Mouse (Mus musculus) lung, postnatal 0 days (tissue): ENCODE results near the gene Tnik. TPM values are rescaled to one million over a fixed set of nuclear protein-coding genes. Genes with fewer than 3 reads are reported as not detected.
A peak's percentile ranks its signal among the peaks of the same experiment; 100 is the strongest.

ENCODE experiments used
- ATAC-seq: fragments of 200-750 bp; cut with Nextera tagmentation; 2 replicates; pipeline ENCODE4 v1.8.0; 2017; ENCODE audit warnings: moderate library complexity
- DNase-seq: peaks from one replicate; pipeline ENCODE4 v3.0.0-alpha.2; 2016; ENCODE audit warnings: low spot score
- H3K27ac ChIP-seq: fragments of 300-500 bp; sonication (generic); 2 replicates; pipeline ENCODE4 v1.5.1; 2014; ENCODE audit warnings: antibody characterized with exemption, mild to moderate bottlenecking, low read length, mixed read lengths
- H3K27me3 ChIP-seq: fragments of 300-500 bp; sonication (generic); replicated peaks from 2 replicates; pipeline ENCODE4 v1.6.1; 2014; ENCODE audit warnings: low read length, mixed read lengths; ENCODE audit not compliant: insufficient read depth
- H3K36me3 ChIP-seq: fragments of 300-500 bp; sonication (generic); 2 replicates; pipeline ENCODE4 v1.6.1; 2014; ENCODE audit warnings: low read length, mixed read lengths; ENCODE audit not compliant: insufficient read depth
- H3K4me1 ChIP-seq: fragments of 300-500 bp; sonication (generic); 2 replicates; pipeline ENCODE4 v1.6.1; 2014; ENCODE audit warnings: antibody characterized with exemption, low read depth, low read length, mixed read lengths; ENCODE audit not compliant: insufficient read depth
- H3K4me2 ChIP-seq: fragments of 300-500 bp; sonication (generic); replicated peaks from 2 replicates; pipeline ENCODE4 v1.6.1; 2014; ENCODE audit warnings: low read depth, mild to moderate bottlenecking, low read length, moderate library complexity, mixed read lengths
- H3K4me3 ChIP-seq: fragments of 300-500 bp; sonication (generic); 2 replicates; pipeline ENCODE4 v1.5.1; 2014; ENCODE audit warnings: low read depth, low read length
- H3K9ac ChIP-seq: fragments of 300-500 bp; sonication (generic); replicated peaks from 2 replicates; pipeline ENCODE4 v1.6.1; 2014; ENCODE audit warnings: low read depth, mild to moderate bottlenecking
- H3K9me3 ChIP-seq: fragments of 300-500 bp; sonication (generic); 2 replicates; pipeline ENCODE4 v1.6.1; 2016; ENCODE audit warnings: low read length, mixed read lengths
- CTCF ChIP-seq: IDR thresholded peaks from 2 replicates; pipeline ENCODE4 v1.5.1; 2016; ENCODE audit warnings: antibody characterized with exemption, mild to moderate bottlenecking
- EP300 ChIP-seq: IDR thresholded peaks from 2 replicates; pipeline ENCODE4 v1.6.1; 2016; ENCODE audit warnings: antibody characterized with exemption, mild to moderate bottlenecking, control low read depth
- WGBS: fragments of 180-500 bp; shearing (Covaris S2); extraction: QIAGEN DNeasy Blood & Tissue Kit; methylation state at CpG from one replicate; pipeline ENCODE4 v1.1.7; 2014; 5-methylcytosine and 5-hydroxymethylcytosine counted together
- microRNA-seq: library from miRNA; unstranded; fragments of <30 nt; microRNA quantifications from one replicate; pipeline ENCODE4, GENCODE M21; 2016
- polyA plus RNA-seq: library from polyadenylated mRNA; unstranded; fragments of >200 nt; fragmentation: Nextera tagmentation; extraction: Ambion mirVana; gene quantifications from 2 replicates; pipeline ENCODE4 v1.2.1, GENCODE M21; 2015

Tnik gene
- polyA plus RNA-seq, 1 experiment from 2014 or later, result 6.1 TPM

DNA sequence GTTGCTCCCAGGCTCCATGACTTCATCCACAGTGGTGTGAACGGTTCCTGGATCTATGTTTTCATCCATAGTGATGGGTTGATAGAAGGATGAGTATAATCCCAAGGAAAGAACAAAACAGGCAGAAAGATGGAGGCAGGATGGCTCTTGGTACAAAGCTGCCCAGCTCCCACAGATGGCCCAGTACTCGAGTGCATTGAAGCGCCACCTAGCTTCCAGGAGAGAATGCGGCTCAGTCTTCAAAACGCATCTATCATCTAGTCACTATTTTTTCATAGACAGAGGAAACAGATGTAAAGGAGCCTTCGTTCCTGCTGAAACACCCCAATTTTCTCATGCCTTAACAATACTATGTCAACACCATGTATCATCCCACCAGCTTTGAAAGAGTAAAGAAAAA lies 460.5 kb downstream of the Tnik start:
- Histone ChIP-seq H3K27ac (no peak overlapping the region), H3K4me2 (no peak overlapping the region), H3K4me3 (no peak overlapping the region), H3K9ac (no peak overlapping the region), H3K36me3 (no peaks in the 10 kb centered on the region), H3K4me1 (peaks cover 5% of the 10 kb centered on the region; the same call in 1 of the 2 replicates), H3K9me3 (no peaks in the 10 kb centered on the region), H3K27me3 (no peaks in the 10 kb centered on the region)
- 59% methylated on average over 6 of the region's 6 CpGs for WGBS
- TF ChIP-seq CTCF (peak; percentile 37; the same call in 1 of the 2 replicates), EP300 (no peak)
- DNase-seq, result no peak
- ATAC-seq, result no peak

DNA sequence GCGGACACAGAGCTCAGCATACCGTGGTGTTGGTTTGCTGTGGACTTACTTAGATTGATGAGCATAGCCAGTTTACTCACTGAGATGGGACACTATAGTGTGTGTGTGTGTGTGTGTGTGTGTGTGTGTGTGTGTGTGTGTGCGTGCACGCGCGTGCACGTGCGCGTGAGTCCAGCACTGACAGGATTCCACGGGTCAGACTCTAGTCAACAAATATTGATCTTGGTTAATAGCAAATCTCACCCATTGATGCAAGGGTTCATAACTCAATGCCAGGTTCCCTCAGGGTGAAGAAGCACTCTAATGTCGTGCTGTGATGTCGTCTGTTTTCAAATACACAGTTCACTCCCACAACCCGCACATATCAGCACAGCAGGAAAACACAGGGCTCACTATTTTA lies 462.2 kb downstream of the Tnik start:
- Histone ChIP-seq H3K36me3 (no peaks in the 10 kb centered on the region), H3K9ac (no peak overlapping the region), H3K27ac (no peak overlapping the region), H3K27me3 (no peaks in the 10 kb centered on the region), H3K4me3 (no peak overlapping the region), H3K4me1 (peaks cover 5% of the 10 kb centered on the region; the same call in 1 of the 2 replicates), H3K9me3 (no peaks in the 10 kb centered on the region), H3K4me2 (no peak overlapping the region)
- ATAC-seq (no peak), DNase-seq (no peak)
- WGBS, result 77% methylated on average over 13 of the region's 13 CpGs
- no peak for TF ChIP-seq CTCF
- TF ChIP-seq EP300, result no peak

Small RNAs within 50 kb of the gene (microRNA-seq; reads per million reads assigned to microRNA genes)
- gene Mir466q, result not detected
